Mouse (Mus musculus): ENCODE measurements around the gene Aicda.

DNA sequence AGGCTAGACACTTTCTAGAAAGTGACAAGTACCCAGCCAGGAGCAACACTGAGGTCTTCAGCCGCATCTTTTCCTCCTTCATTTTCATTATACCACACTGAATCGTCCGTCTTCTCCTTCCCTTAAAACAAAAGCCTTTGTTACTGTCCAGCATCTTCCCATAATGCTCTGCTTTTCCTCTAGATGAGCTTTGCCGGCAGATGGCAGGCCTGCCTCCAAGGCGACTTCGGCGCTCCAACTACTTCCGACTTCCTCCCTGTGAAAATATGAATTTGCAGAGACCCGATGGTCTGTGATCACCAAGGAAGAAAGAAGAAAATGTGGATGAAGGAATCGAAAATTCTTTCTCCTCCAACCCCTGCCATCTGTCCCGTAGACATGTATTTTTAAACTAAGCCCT, 25.5 kb upstream of the Aicda start:
- no peak for TF ChIP-seq ZC3H11A (IDR thresholded peaks at IDR 0.05; ENCODE audit: borderline replicate concordance, low read depth, low read length)
- TF ChIP-seq MAFK (IDR thresholded peaks at IDR 0.05; ENCODE audit: insufficient read depth, low read depth, low read length), result no peak
- no peak for TF ChIP-seq ZNF384 (IDR thresholded peaks at IDR 0.05; ENCODE audit: low read depth, low read length)
- no peak for TF ChIP-seq HCFC1 (IDR thresholded peaks at IDR 0.05; ENCODE audit: borderline replicate concordance, insufficient read depth, low read length)
- no peak for TF ChIP-seq CHD2 (IDR thresholded peaks at IDR 0.05; ENCODE audit: low read depth, low read length)

Data from ES-E14 (cell line).